Mouse (Mus musculus) ovary, postnatal 10 days (tissue): Measurements from ENCODE around the gene Arhgap11a.

Source experiments
- DNase-seq: peaks from one replicate; pipeline ENCODE4 v3.0.0; 2022; ENCODE audit warnings: low spot score

Arhgap11a gene

DNA sequence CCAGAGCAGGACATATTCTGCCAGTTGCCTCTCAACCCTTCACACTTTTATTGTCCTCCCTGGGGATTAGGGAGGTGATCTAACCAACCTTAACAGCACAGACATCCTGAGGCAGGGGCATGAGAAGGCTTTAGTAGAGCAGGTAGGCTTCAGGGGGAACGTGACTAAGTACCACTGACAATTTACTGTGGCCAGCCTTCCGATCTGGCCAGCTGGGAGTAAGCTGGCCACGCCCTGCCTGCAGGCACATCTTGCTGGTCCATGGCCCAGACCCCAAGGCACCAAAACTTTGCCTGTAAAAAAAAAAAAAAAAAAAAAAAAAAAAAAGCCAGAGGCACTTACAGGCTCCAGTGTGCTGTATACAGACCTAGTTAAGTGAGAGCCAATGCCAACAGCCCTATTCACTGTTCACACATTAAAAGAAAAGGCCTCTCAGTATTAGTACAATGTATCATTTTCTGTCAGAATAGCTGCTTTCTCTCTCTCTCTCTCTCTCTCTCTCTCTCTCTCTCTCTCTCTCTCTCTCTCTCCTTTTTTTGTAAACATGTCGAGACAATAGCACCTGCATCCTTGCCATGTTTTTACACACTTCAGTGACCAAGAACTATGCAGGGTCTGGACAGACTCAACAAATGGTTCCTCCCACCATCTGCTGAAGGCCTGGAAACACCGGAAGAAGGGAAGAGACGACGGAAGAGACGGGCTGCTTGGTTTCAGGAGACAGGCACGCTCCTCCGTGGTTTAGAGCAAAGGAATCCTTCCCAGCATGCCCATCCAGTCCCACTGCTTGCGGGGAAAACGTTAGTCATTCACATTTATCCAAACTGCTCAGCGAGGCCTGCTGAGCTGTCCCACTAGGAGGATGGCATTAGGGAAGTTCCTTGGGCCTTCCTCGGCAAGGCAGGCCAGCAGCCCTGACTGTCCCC, 30.5 kb downstream of the Arhgap11a start:
- no peak for DNase-seq

DNA sequence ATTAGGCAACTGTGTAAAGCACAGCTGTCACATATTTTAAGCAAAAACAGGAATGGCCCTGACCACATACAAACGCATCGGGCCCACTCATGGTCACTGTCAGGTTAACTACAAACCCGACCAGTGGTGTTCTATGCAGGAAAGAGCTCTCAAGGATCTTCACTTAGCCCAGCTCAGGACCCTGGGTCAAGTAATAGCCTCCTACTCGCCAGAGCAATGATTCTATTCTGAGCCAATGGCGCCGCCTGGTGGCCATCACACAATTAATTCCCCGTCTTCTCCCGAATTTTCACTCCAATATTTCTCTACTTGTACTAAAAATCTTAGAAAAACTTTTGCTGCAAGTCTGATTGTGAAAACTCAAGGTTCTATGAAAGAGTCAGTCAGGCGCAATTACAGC, 40.8 kb downstream of the Arhgap11a start:
- DNase-seq, result peak; percentile 42

DNA sequence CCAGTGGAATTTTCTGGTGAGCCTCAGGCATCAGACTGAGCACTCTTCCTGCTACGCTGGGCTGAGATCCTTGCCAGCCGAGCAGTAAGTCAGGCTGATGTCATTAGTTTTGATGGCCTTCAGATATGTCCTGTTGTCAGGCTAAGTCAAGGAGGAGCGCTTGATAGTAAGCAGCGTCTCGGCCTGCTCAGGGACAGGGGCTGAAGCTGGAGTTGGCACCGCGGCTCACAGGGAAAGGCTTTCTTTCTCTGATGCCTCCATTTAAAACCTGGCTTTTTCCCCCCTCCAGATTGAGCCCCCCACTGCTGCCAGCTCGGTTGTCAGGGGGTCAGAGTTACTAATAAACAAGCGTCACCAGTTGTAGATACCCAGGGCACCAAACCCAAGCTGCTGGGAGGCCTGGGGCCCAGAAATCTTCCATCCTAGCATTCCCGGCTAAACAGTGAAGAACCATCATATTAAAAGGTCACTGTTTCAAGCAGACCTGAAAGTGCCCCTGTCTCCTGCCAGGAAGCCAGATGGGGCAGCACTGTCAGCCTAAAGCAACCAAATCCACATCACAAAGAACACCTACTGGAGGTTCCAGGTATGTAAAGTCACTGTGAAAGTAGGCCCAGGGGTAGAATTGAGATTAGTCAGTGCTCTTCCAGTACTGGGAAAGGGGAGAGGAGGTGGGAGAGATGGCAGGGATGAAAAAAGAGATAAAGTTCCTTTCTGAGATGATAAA, 41.4 kb downstream of the Arhgap11a start:
- DNase-seq, result no peak

DNA sequence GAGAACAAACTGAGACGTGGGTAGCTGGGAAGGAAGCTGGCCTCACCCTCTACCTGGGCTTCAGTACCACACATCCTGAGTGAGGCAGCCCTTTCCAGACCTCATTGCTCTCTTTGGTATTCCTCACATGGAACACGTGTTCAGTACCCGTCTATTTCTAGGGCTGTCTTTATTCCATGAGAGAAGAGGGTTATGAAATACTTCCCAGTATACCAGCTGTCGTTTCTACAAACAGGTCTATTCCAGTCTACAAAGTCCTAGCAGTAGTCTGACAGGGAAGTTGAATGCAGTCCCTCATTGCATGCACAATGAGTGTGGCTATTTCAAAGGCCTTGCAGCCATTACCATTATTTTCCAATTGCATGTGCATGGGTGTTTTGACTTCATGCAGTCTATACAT, 42.7 kb downstream of the Arhgap11a start:
- DNase-seq, result no peak

DNA sequence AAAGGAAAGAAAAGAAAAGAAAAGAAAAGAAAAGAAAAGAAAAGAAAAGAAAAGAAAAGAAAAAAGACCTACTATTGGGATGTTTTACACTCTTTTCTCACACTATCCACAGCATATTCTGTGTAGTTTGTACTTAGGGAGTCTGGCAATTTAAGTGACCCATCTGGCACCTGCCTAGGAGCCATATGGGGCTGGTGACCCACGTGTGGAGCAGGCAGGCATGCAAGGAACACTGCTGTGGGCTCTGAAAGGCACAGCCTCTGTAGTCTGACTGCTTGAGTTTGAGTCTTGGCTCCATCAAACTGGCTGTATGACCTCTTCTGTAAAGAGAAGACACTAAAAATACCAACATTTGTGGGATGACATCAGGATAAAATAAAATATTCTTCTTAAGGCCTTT, 44.7 kb downstream of the Arhgap11a start:
- no peak for DNase-seq

DNA sequence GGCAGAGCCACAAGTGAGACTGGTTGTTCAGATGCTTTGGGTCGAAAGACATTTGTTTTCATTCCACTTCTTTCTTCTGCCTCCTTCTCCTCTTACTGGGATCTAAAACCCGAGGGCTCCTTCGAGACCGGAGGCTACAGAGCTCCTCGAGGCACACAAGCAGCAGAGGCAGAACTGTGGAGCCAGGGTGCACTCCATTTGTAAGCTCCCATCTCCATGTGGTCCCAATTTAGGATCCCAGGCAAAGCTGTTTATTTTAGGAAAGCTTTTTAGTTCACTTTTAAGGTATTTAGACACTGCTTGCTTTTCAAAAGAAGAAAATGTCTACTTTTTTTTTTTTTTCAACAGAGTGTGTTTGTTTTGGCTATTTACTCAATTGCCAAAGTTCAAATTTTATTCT, 47.6 kb downstream of the Arhgap11a start:
- no peak for DNase-seq

DNA sequence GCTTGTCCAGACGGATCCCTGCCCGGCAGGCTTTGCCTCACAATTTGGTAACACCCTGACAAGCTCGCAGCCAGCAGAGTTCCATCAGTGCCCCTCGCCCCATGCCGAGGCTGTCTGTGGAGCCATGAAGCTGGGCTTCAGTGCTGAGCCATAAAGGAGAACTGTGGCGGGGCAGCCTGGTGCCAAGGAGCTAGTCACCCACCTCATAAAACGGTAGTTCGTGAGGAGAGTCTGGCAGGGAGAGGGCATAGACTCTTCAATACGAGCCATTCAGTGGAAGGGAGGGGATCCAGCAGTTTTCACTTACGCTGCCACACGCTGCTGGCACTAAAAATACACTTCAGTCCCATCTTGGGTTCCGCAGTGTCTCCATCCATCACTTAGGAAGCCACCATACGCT, 49.9 kb downstream of the Arhgap11a start:
- DNase-seq, result no peak

DNA sequence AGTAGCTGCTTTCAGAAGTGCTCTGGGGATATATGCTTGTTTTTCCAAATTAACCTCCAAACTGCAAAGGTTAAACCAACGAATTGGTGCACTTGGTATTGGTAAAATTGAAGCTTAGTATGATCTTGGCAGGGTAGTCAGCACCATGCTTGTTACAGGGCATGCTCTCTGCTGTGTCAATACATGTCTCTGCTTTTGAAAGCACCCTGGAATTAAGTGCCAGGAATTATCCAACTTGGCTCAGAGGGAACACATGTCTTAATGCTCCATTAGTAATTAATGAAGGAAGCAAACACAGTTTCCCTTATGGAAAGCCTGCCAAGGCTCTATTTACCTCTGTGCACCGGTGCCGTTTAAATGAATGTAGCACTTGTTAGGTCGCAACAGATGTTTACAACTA, 53.3 kb downstream of the Arhgap11a start:
- no peak for DNase-seq

DNA sequence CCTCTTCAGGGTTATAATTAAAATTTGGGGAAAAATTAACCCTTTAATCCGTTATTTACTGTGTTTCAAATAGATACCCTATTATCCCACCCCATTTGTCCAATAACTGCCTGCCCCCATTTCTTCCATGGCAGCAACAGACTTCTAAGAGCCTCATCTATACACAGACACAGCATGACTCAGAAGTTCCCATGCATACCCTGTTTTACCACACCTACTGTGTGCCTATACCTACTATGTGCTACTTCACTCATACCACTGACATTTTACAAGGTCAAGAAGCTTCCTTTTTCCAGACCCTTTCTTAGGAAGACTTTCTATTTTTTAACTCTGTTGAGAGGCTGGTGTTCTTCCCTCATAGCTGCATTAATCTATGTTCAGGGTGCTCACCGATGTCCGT, 54.9 kb downstream of the Arhgap11a start:
- no peak for DNase-seq

DNA sequence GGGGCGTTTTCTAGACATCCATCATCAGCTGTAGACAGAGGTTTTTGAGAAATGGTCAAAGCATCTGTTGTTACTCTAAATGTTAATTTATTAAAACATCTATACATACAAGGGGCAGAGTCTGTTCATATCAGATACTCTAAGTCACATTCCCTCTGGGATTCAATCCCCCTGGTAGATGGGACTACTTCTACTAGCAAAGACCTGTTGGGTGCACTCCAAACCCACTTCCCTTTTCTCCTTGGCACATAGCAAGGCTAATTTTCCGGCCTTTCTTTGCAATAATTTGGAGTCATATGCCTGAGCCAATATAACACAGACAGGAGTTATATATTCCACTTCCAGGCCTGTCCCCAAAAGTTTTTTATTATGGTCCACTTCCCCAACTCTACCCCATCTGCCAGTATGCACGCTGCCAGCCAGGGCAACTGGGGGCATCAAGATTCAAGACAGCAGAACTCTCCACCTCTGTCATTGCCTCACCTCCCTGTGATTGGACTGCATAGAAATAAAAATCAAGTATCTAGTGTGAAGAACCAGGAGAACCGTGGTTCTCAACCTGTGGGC, 59.6 kb downstream of the Arhgap11a start:
- DNase-seq, result no peak

DNA sequence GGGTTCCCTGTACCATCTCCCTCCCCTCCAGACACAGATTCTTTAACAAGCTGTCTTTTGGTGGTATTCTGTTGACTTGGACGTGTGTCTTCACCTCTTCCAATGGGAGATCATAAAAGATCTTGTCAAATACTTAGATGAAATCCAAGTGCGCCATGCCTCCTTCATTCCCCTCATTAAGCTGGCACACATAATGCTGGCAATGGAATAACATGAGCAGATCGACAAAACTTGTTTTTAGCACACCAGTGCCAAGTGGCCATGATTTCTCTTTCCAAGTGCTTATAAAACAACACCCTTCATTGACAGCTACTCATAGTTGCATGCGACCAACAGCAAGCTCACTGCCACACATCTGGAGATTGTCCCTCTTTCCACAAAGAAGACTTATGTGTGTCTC, 60.6 kb downstream of the Arhgap11a start:
- DNase-seq, result no peak

DNA sequence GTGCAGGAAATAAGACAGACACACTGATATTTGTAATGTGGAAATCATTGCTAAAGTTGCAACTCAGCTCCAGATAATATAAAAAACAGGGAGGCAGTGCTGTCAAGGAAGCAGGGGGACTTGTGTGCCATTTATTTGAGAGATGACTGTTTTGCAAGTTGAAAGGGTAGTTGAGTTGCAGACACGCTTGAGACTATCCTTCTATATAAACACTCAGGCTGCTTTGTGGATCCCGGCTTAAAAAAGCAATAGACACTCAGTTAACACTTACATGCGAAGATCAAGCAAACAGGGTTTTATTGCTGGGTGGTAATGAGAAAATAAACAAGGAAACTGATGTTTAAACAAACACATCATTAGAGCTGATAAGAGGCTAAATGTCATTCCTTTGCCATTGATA, 63.6 kb downstream of the Arhgap11a start:
- no peak for DNase-seq

DNA sequence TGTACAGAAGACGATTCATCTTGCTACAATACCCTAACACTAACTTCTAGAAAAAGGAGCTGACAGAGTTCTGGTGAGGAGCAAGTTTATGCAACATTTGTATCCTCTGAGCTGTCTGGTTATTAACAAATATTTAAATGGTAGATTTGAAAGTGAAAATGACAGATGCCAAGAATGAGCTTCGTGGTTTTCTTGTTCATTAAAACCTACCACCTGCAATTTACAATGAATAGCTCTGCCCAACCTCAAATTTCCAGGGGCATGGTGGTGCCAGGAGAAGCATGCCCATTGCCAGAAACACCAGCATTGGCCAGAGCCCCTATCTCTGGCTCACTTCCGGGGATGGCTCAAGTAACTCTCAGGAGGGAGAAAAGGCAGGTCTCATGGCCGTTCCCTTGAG, 66.9 kb downstream of the Arhgap11a start:
- no peak for DNase-seq
